Mouse (Mus musculus): Measurements from ENCODE around the gene Hand2.

DNA sequence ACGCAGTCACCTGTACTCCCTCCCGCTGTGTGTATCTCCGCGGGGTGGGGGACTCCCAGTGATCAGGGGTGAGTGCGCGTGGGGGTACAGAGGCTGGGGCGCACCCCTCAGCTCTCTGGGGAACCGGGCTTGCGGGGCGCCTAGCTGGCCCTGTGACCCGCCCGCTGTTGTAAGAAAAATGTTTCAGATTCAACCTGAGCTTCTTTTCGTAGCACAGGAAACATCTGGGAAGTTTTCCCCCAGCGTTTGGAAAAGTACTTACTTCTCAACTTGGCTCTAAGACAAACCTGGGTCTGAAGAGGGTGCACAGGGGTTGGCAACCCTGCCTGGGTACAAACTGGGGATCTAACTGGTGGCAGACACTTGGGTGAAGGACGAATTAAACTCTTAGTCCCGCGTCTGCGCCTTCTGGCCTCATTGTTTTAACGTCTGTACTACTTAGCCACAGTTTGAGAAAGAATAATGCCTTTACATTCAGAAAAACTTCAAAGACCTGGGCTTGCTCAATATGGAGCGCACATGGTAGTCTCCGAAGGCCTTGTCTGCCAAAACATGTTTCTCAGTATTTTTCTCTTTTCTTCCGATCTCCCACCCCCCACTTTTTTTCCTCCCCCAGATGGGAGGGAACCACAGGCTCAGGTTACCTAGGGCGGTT lies 28.2 kb downstream of the Hand2 start:
- TF ChIP-seq CTCF (IDR thresholded peaks at IDR 0.05; ENCODE audit: low read depth) (no peak), EP300 (IDR thresholded peaks at IDR 0.05; ENCODE audit: low read depth) (no peak)
